Mouse (Mus musculus) regulatory T cell (primary cell): ENCODE data around the gene Prkce.

Source experiments
- in situ Hi-C: fragments of 300-600 bp; cut with MboI, MseI; formaldehyde crosslinking; loops from one replicate; pipeline ENCODE4 v1.15.1; 2025; ENCODE audit warnings: high pct_unique_total_duplicates

The Prkce gene

GRCm38 (mm10) chr17:86438278-86438661 is 270.7 kb downstream of the Prkce start:
- in situ Hi-C loops = no loop called here

DNA sequence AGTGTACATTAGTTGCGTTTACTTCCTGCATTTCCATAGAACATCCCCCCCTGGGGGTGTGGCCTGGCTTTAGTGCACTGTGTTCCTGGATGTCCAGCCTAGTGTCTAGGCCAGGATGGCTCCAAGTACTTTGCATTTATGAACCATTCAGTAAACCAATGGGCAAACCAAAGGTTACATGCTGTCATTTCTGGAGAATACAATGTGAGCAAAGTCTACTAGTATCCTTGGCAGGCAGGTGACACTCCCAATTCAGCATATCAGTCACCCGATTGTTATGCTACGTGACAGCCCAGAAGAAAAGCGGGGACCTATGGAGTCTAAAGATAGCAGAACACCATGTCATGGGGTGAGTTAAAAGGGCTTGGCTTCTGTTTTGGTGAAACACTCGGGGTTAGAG is 271.2 kb downstream of the Prkce start:
- in situ Hi-C loops = no loop called here

DNA sequence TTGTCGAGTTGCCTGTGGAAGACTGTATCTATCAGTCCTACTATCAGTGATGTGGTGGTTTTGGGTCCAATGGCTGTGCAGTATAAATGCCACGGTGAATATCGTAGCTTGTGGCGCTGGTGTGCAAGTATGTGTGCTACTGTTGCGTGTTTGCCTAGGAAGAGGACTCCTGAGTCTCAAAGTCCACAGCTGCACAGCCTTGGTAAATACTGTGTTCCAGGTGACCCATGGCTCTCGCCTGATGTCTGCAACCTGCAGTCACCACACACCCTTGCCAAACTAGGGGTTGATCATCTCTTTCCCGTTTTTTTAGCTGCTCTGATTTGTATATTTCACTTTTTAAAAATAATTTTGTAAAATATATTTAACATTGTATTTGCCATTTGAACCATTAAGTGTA is 273.5 kb downstream of the Prkce start:
- in situ Hi-C loops = loop anchor here (5.0 to 10.0 kb wide), 2 partner anchors 136 to 274 kb away; partner anchors contain the start of gene Prkce

DNA sequence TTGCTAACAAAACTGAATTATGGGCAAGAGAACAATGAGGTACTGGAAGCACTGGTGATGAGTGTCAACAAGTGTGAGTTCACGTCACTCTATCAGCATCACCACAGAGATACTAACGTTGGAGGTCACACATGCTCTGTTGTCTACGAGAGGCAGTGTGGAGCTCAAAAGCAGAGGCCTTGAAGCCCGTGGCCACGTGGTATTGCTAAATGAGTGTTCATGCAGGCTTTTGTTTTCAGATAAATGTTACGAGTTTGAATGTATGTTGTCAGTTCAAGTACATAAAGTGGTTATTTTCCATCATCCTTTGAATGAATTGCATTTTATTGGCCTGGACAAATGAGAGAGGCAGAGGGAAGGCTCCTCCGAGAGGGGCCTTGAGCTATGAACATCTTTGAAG is 276.3 kb downstream of the Prkce start:
- in situ Hi-C loops = loop anchor here (5.0 to 10.0 kb wide), 2 partner anchors 139 to 277 kb away; partner anchors contain the start of gene Prkce

- in situ Hi-C loops = loop anchor here (5.0 to 10.0 kb wide), 2 partner anchors 140 to 277 kb away; partner anchors contain the start of gene Prkce
Measured at GRCm38 (mm10) chr17:86444578-86445419, 277.2 kb downstream of the Prkce start.

- in situ Hi-C loops = loop anchor here (10.0 kb wide), 1 partner anchor 141 kb away; no protein-coding TSS in a partner anchor
Measured at GRCm38 (mm10) chr17:86445420-86445720, 277.8 kb downstream of the Prkce start.

DNA sequence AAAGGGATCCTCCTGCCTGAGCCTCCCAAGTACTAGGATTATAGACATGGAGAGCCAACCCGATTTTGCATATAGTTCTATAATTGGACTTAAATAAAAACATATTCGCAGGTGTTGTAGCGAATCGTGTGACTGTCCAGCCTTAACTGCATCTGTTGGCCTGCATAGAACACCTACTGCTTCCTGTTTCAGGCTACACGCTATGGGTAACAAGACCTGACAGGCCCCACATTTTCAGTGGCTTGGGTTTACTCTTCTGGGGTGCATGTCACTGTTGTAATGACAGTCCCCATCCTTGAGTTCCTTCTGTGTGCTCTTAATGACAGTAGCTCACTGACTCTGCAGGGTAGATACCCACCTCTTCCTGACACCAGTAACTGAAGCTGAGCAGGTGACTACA is 278.3 kb downstream of the Prkce start:
- in situ Hi-C loops = loop anchor here (10.0 kb wide), 1 partner anchor 141 kb away; no protein-coding TSS in a partner anchor

DNA sequence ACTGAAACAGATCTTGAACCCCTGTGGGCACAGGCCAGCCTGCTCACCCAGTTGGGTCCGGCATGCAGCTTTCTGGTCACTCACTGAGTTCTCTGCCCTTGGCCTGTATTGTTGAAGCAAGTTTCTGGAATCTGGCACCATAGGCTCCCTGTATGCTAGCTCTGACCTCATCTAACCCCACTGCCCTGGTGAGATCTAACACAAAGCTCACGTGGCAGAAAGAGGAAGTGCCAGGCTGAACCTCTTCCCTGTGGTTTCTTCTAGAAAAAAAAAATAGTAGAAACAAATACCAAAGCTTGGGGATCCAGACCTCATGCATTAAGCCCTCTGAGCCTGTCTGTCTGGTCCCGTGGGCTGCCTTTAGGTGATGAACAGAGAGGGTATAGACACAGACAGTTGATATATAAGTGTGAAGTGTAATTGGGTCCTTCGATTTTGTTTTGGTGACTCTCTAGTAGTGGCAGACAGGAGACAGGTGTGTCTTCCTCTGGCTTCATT is 279.6 kb downstream of the Prkce start:
- in situ Hi-C loops = loop anchor here (10.0 kb wide), 1 partner anchor 142 kb away; no protein-coding TSS in a partner anchor

DNA sequence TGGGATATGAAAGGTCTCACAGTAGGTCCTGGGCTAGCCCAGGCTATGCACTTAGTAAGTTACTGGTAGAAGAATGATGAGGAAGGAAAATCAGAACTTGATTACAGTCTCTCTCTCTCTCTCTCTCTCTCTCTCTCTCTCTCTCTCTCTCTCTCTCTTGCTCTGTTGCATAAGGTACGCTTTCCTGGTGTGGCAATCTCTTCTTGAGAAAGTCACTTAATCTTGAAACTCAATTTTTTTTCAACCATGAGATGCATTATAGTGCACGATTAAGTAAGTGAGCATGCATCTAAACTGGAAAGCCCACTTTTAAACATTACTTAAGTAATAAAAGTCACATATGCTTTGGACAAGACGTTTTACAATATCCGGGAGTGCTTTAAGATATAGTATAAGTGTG is 285.3 kb downstream of the Prkce start:
- in situ Hi-C loops = no loop called here

DNA sequence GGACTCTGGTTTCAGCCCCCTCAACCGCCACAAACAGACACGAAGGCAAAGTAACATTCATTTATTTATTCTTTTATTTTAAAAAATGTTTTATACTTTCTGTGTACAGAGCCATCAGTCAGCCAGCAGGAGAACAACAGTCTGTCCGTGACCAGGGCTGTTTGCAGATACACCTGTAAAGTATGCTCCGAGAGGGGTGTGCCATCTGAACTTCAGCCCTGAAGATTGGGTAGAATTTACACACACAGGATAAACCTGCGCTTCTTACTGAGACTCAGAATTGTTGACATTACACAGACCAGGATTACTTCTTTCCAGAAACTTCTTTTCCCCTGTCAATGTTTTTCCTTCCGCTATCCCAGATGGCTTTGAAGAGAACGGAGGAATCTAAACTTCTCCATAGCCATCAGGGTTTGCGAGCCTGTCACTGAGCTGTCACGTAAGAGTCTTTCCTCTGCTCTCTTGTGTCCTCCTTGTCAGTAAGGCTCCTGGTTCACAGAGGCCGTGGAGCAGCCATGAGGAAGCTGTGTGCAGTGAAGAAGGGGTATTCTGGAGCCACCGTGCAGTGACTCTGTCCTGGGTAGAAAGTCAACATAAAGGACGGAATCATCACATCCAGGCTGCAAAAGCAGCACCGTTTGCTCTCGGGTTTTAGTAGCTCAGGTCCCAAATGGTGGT is 286.2 kb downstream of the Prkce start:
- in situ Hi-C loops = no loop called here

DNA sequence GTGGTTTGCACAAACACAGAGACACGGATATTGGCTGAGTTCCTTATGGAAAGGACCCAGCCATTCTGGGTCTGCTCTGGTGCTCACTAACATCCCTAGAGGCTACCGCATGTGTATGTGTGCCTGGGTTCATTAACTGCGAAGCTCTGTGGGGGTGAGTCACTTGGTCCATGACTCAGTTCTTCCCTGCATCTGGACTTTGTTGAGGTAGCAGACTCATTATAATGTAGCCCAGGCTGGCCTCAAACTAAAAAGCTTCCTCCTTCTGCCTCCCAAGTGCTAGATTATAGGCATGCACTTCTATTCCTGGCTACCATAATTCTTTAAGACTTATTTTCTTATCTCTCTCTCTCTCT is 286.7 kb downstream of the Prkce start:
- in situ Hi-C loops = no loop called here

DNA sequence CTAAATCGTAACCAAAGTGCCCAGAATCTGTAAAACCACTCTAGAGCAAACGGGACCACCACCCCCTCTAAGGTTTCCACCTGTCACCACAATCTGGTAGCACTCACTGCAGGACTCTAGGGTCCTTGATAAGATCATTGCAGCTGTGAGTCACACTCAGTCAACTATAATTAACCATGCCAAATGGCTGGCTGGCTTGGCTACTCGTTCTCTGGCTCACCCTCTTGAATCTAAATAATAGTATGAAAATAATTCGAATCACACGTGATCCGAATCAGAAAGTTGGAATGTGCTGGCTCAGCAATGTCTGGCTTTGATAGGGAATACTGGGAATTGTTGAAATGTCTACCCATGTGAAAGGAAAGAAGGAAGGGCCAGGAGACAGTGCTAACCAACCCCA is 288.9 kb downstream of the Prkce start:
- in situ Hi-C loops = no loop called here

DNA sequence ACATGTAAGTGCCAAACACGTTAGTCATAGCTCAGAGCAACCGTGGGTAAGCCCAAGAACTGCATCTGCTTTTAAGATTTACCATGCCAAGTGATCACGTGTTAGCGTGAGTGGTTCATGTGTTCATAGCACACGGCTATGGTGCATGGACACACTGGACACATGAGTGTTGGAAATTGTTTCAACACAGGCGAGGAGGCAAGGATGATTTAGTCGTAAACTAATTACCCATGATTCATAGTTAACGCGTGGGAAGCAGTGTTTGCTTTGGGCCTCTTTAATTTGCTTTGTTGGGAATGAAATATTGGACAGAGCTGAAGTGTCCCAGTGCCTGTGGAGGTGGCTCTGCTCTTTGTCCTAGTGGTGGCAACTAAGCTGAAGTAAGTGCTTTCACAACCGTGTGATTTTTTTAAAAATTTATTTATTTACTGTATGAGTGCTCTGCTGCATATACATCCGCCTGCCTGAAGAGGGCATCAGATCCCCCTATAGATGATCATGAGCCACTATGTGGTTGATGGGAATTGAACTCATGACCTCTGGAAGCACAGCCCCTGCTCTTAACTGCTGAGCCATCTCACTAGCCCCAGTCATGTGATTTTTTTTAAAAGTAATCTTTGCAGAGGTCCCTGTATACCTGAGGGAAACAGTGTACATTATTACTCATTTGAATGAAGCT is 290.9 kb downstream of the Prkce start:
- in situ Hi-C loops = no loop called here

DNA sequence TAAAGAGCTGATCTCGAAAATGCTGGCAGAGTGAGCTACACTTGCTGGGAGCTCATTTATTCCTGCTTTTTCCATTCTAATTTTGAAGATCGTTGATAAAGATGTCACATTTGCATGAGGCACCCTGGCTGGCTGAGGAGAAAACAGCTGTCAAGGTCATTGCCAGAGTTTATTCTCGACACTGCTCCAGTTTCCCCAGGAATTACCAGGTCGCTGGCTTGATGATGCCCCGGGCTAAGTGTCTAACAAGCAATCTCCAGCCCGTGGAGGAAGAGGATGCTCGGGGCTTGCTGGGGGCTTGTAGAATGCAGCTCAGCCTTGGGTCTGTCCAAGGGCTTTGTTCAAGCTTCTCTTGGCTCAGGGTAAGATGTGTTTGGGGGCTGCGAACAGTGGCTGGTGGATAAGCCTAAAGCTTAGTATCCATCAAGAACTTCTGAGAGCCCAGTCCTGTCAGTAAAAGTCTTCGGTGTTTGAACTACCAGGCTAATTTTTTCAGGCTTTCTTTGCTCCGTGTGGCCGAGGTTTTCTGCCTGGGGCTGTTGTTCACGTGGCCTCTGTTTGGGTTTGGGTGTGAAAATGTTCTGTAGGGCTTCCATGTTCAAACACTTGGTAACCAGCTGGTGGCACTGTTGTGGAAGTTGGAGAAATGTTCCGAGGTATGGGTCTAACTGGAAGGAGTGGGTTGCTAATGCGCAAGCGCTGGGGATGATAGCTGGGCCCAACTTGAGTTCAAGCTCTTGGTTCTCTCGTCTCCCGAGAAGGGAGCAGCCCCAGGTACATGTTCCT is 293.3 kb downstream of the Prkce start:
- in situ Hi-C loops = no loop called here

- in situ Hi-C loops = no loop called here
Measured at GRCm38 (mm10) chr17:86463369-86463768, 295.8 kb downstream of the Prkce start.

DNA sequence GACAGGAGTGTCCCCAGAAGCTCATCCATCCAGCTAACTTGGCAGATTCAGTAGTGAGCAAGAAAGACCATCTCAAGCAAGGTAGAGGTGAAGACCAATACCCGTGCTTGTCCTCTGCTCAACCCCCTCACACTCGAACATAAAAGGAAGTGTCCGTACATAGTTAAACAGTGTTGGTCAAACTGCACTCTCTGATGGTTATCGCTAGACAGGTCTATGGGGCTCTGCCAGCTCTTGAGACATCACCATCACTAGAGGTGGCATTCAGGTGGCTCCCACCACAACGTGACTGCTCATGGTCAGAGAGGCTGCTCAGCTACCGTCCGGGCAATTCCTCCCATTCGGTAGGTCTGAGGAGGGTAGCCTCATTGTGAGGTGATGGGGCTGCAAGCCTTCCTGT is 296.6 kb downstream of the Prkce start:
- in situ Hi-C loops = no loop called here

- in situ Hi-C loops = no loop called here
Measured at GRCm38 (mm10) chr17:86464689-86465363, 297.2 kb downstream of the Prkce start.

DNA sequence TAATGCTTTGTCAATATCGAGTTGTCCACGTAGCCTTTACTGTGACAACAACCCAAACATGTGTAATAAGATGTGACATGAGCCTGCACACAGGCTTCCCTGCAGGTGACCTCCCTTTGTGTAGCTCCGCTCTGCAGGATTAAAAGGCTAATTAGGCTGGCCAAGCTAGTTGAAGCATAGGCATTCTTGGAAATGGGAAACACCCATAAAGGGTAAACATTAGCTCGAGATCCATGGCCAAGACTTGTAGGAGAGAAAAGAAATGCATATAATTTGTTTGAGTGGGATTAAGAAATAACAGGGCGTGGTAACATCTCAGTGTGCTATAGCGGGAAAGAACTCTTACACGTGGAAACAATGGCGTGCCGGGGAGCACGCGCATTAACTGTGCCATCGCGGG is 298.3 kb downstream of the Prkce start:
- in situ Hi-C loops = no loop called here

GRCm38 (mm10) chr17:86466412-86466811 is 298.8 kb downstream of the Prkce start:
- in situ Hi-C loops = no loop called here

GRCm38 (mm10) chr17:86466871-86467270 is 299.3 kb downstream of the Prkce start:
- in situ Hi-C loops = no loop called here
